Mouse (Mus musculus): ENCODE data around the gene Pard3. TPM values are rescaled to one million over a fixed set of nuclear protein-coding genes. Genes with fewer than 3 reads are reported as not detected.

Gene Pard3
- polyA plus RNA-seq, 1 experiment from 2014 or later = 12.7 TPM

DNA sequence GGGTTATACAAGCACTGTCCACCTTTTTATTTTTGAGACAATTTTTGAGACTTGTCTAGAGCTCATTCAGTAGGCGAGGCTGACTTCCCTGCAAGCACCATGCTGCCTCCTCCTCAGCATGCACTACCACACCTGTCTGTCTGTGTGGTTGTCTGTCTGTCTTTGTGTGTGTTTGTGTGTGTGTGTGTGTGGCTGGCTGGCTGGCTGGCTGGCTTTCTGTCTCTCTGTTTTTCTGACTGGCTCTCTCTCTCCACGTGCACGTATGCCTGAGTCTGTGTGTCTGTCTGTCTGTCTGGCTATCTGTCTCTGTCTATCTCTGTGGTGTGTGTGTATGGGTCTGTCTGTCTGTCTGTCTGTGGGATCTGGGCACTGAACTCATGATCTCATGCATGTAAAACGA, 199.2 kb downstream of the Pard3 start:
- WGBS = 83% methylated on average over 4 of the region's 4 CpGs
- H3K9ac ChIP-seq (ENCODE audit: low read length) = no peak overlapping the region
- no peak overlapping the region for H3K4me3 ChIP-seq (ENCODE audit: low read length)
- H3K9me3 ChIP-seq (replicated peaks; ENCODE audit: control insufficient read depth, low read length) = no peaks in the 10 kb centered on the region
- no peak overlapping the region for H3K4me2 ChIP-seq (ENCODE audit: low read depth, low read length)
- no peak for ATAC-seq (replicated peaks; ENCODE audit: extremely low read depth, insufficient read depth, low FRiP score)
- no peak overlapping the region for H3K27ac ChIP-seq (ENCODE audit: low read length)
- no peaks in the 10 kb centered on the region for H3K27me3 ChIP-seq (ENCODE audit: control insufficient read depth, insufficient read depth, low read length)
- peaks cover 9% of the 10 kb centered on the region for H3K4me1 ChIP-seq (ENCODE audit: control insufficient read depth, insufficient read depth, low read length)
- H3K36me3 ChIP-seq (ENCODE audit: control insufficient read depth, insufficient read depth) = no peaks in the 10 kb centered on the region

DNA sequence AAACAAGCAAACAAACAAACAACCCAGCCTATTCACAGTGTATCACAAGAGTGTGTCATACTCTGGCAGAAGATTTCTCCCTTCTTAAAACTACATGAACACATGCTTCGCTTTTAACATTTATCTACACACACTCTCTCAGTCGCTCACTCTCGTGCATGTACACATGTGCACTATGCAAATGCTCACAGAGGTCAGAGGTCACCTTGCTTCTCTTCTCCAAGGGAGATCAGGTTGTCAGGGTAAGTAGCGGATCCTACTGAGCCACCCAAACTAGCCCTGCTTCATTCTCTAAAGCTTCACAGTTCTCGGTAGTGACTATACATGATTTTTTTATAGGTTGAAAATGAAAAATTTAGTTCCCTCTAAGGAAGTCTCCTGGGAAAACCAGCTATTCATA, 199.8 kb downstream of the Pard3 start:
- no peaks in the 10 kb centered on the region for H3K27me3 ChIP-seq (ENCODE audit: control insufficient read depth, insufficient read depth, low read length)
- H3K9ac ChIP-seq (ENCODE audit: low read length) = no peak overlapping the region
- H3K36me3 ChIP-seq (ENCODE audit: control insufficient read depth, insufficient read depth) = no peaks in the 10 kb centered on the region
- no peak overlapping the region for H3K27ac ChIP-seq (ENCODE audit: low read length)
- H3K4me3 ChIP-seq (ENCODE audit: low read length) = no peak overlapping the region
- H3K4me2 ChIP-seq (ENCODE audit: low read depth, low read length) = no peak overlapping the region
- 72% methylated on average over 5 of the region's 5 CpGs for WGBS
- no peaks in the 10 kb centered on the region for H3K9me3 ChIP-seq (replicated peaks; ENCODE audit: control insufficient read depth, low read length)
- peaks cover 9% of the 10 kb centered on the region for H3K4me1 ChIP-seq (ENCODE audit: control insufficient read depth, insufficient read depth, low read length)
- ATAC-seq (replicated peaks; ENCODE audit: extremely low read depth, insufficient read depth, low FRiP score) = no peak

DNA sequence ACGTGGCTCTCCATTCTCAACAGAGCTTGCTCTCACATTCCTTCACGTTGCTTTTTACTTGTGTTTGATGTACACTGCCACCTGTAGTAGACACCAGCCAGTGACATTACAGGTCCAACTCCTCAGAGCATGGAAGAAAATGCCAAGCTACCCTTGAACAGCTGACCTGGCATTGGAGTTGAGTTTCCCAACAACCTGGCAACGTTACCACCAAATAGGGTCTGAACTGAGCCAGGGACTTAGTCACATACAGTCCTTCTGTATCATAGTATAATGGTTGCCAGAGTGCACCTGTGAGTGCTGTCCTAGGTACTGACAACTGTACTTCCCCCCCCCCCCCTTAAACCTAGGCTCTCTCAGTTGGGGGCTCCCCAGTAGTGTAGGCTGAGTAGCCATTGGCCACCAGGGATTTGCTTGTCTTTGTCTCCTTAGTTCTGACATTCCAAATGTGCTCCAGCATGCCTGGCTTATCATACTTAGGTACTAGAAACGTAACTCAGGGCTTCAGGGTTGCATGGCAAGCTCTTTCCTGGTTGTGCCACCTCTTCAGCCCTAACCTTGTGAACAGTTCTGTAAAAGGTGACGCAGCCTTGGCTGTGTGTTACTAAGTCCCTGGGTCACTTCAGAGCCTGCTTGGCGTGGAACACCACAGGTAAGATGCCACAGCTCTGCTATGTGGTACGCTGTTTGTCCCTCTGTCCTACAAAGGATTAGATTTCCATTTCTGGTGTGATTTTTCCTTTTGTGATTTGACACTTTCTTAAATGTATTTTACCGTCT, 201.2 kb downstream of the Pard3 start:
- Histone ChIP-seq H3K4me3 (ENCODE audit: low read length) (no peak overlapping the region), H3K27ac (ENCODE audit: low read length) (no peak overlapping the region), H3K27me3 (ENCODE audit: control insufficient read depth, insufficient read depth, low read length) (no peaks in the 10 kb centered on the region), H3K36me3 (ENCODE audit: control insufficient read depth, insufficient read depth) (no peaks in the 10 kb centered on the region), H3K4me2 (ENCODE audit: low read depth, low read length) (no peak overlapping the region), H3K9me3 (replicated peaks; ENCODE audit: control insufficient read depth, low read length) (no peaks in the 10 kb centered on the region), H3K9ac (ENCODE audit: low read length) (no peak overlapping the region), H3K4me1 (ENCODE audit: control insufficient read depth, insufficient read depth, low read length) (peaks cover 4% of the 10 kb centered on the region)
- WGBS = 75% methylated on average over 8 of the region's 8 CpGs
- ATAC-seq (replicated peaks; ENCODE audit: extremely low read depth, insufficient read depth, low FRiP score) = no peak

- H3K4me1 ChIP-seq (ENCODE audit: control insufficient read depth, insufficient read depth, low read length) = peaks cover 4% of the 10 kb centered on the region
- no peak overlapping the region for H3K4me2 ChIP-seq (ENCODE audit: low read depth, low read length)
- H3K27ac ChIP-seq (ENCODE audit: low read length) = no peak overlapping the region
- H3K9me3 ChIP-seq (replicated peaks; ENCODE audit: control insufficient read depth, low read length) = no peaks in the 10 kb centered on the region
- WGBS = 78% methylated on average over 5 of the region's 5 CpGs
- no peak overlapping the region for H3K4me3 ChIP-seq (ENCODE audit: low read length)
- H3K36me3 ChIP-seq (ENCODE audit: control insufficient read depth, insufficient read depth) = no peaks in the 10 kb centered on the region
- H3K9ac ChIP-seq (ENCODE audit: low read length) = no peak overlapping the region
- no peak for ATAC-seq (replicated peaks; ENCODE audit: extremely low read depth, insufficient read depth, low FRiP score)
- H3K27me3 ChIP-seq (ENCODE audit: control insufficient read depth, insufficient read depth, low read length) = no peaks in the 10 kb centered on the region
These were observed 203.1 kb downstream of the Pard3 start for GRCm38 (mm10) chr8:127266777-127267176.

DNA sequence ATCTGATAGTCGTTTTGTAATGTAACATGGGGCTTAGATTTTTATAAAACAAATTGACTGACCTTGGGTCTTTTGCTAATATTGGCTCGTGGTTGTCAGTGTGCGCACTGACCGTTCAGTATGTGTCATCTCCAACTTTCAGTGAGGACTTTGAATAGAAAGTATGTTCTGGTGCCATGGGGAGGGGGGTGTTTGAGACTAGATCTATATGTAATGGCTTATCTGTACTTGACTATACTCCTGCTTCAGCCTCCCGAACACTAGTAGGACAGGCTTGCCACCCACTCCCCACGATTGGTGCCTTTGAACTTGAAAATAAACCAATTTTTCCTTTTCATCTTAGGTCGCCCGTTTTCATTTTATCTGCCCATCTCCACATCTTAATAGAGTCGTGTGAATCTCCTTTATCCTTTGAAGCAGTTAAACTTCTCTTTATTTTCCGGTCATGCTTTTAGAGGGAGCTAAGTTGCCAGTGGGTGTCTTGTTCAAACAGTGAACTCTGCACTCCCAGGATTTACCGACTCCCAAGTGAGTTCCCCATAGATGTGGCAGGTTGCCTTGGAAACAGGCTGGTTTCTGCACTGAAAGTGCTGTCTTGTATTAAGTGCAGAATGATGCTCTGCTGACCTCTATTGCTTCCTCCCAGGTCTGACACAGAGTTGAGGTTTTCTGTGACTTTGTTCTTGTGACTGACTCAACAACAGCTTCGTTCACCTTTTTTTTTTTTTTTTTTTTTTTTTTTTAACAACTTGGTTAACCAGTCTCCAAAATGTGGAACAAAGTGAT, 204.7 kb downstream of the Pard3 start:
- Histone ChIP-seq H3K27me3 (ENCODE audit: control insufficient read depth, insufficient read depth, low read length) (no peaks in the 10 kb centered on the region), H3K4me3 (ENCODE audit: low read length) (no peak overlapping the region), H3K4me2 (ENCODE audit: low read depth, low read length) (no peak overlapping the region), H3K9ac (ENCODE audit: low read length) (no peak overlapping the region), H3K4me1 (ENCODE audit: control insufficient read depth, insufficient read depth, low read length) (peaks cover 4% of the 10 kb centered on the region), H3K9me3 (replicated peaks; ENCODE audit: control insufficient read depth, low read length) (no peaks in the 10 kb centered on the region), H3K27ac (ENCODE audit: low read length) (no peak overlapping the region), H3K36me3 (ENCODE audit: control insufficient read depth, insufficient read depth) (no peaks in the 10 kb centered on the region)
- ATAC-seq (replicated peaks; ENCODE audit: extremely low read depth, insufficient read depth, low FRiP score) = no peak
- 77% methylated on average over 12 of the region's 12 CpGs for WGBS

- H3K36me3 ChIP-seq (ENCODE audit: control insufficient read depth, insufficient read depth) = no peaks in the 10 kb centered on the region
- no peak overlapping the region for H3K9ac ChIP-seq (ENCODE audit: low read length)
- peaks cover 4% of the 10 kb centered on the region for H3K4me1 ChIP-seq (ENCODE audit: control insufficient read depth, insufficient read depth, low read length)
- no peaks in the 10 kb centered on the region for H3K9me3 ChIP-seq (replicated peaks; ENCODE audit: control insufficient read depth, low read length)
- H3K4me3 ChIP-seq (ENCODE audit: low read length) = no peak overlapping the region
- no peak overlapping the region for H3K4me2 ChIP-seq (ENCODE audit: low read depth, low read length)
- no peaks in the 10 kb centered on the region for H3K27me3 ChIP-seq (ENCODE audit: control insufficient read depth, insufficient read depth, low read length)
- no peak overlapping the region for H3K27ac ChIP-seq (ENCODE audit: low read length)
- WGBS = 67% methylated on average over 2 of the region's 2 CpGs
- ATAC-seq (replicated peaks; ENCODE audit: extremely low read depth, insufficient read depth, low FRiP score) = no peak
These were observed 205.5 kb downstream of the Pard3 start for GRCm38 (mm10) chr8:127269082-127269747.

- WGBS = 92% methylated on average over 3 of the region's 3 CpGs
These were observed 207.5 kb downstream of the Pard3 start for GRCm38 (mm10) chr8:127271186-127271585.

GRCm38 (mm10) chr8:127280299-127280974, 216.7 kb downstream of the Pard3 start:
- H3K9ac ChIP-seq (ENCODE audit: low read length) = no peak overlapping the region
- WGBS = 90% methylated on average over 7 of the region's 7 CpGs
- no peak for ATAC-seq (replicated peaks; ENCODE audit: extremely low read depth, insufficient read depth, low FRiP score)
- H3K4me3 ChIP-seq (ENCODE audit: low read length) = no peak overlapping the region
- H3K27me3 ChIP-seq (ENCODE audit: control insufficient read depth, insufficient read depth, low read length) = no peaks in the 10 kb centered on the region
- H3K4me2 ChIP-seq (ENCODE audit: low read depth, low read length) = no peak overlapping the region
- H3K4me1 ChIP-seq (ENCODE audit: control insufficient read depth, insufficient read depth, low read length) = peaks cover 5% of the 10 kb centered on the region
- H3K27ac ChIP-seq (ENCODE audit: low read length) = no peak overlapping the region
- no peaks in the 10 kb centered on the region for H3K36me3 ChIP-seq (ENCODE audit: control insufficient read depth, insufficient read depth)
- no peaks in the 10 kb centered on the region for H3K9me3 ChIP-seq (replicated peaks; ENCODE audit: control insufficient read depth, low read length)

More at GRCm38 (mm10) chr8:127271186-127271585, 207.5 kb downstream of the Pard3 start:
- no peak for ATAC-seq (replicated peaks; ENCODE audit: extremely low read depth, insufficient read depth, low FRiP score)
- H3K4me3 ChIP-seq (ENCODE audit: low read length) = no peak overlapping the region
- no peak overlapping the region for H3K27ac ChIP-seq (ENCODE audit: low read length)
- H3K9me3 ChIP-seq (replicated peaks; ENCODE audit: control insufficient read depth, low read length) = no peaks in the 10 kb centered on the region
- H3K9ac ChIP-seq (ENCODE audit: low read length) = no peak overlapping the region
- peaks cover under 1% of the 10 kb centered on the region for H3K4me1 ChIP-seq (ENCODE audit: control insufficient read depth, insufficient read depth, low read length)
- H3K27me3 ChIP-seq (ENCODE audit: control insufficient read depth, insufficient read depth, low read length) = no peaks in the 10 kb centered on the region
- no peaks in the 10 kb centered on the region for H3K36me3 ChIP-seq (ENCODE audit: control insufficient read depth, insufficient read depth)
- no peak overlapping the region for H3K4me2 ChIP-seq (ENCODE audit: low read depth, low read length)
